Mouse (Mus musculus) MEL (cell line): ENCODE measurements around the gene Rps28. TPM values are rescaled to one million over a fixed set of nuclear protein-coding genes. Genes with fewer than 3 reads are reported as not detected.

ENCODE experiments used
- DNase-seq: peaks from one replicate; pipeline ENCODE4 v3.0.0; 2011; ENCODE audit warnings: low read depth, low spot score
- H3K27ac ChIP-seq: 2 replicates; pipeline ENCODE4 v1.5.1; 2012; ENCODE audit warnings: low read depth, mild to moderate bottlenecking, control low read depth, low read length, moderate library complexity; ENCODE audit not compliant: control insufficient read depth
- H3K27me3 ChIP-seq, 2 experiments: fragments of 150-350 bp in 1 of 2; sonication (generic) in 1 of 2; 2 replicates each; pipeline ENCODE4 v1.6.1; 2012; ENCODE audit warnings: low read length in 2 of 2, mild to moderate bottlenecking in 2 of 2, improper control_type of control experiment in 1 of 2, moderate library complexity in 1 of 2; ENCODE audit not compliant: insufficient read depth in 2 of 2, control insufficient read depth in 1 of 2
- H3K36me3 ChIP-seq, 2 experiments: 2 replicates each; pipeline ENCODE4 v1.6.1; 2012 to 2014; ENCODE audit warnings: low read length in 2 of 2, improper control_type of control experiment in 1 of 2, inconsistent platforms in 1 of 2, mild to moderate bottlenecking in 1 of 2; ENCODE audit not compliant: insufficient read depth in 2 of 2, control insufficient read depth in 1 of 2
- H3K4me1 ChIP-seq, 2 experiments: fragments of 150-350 bp in 1 of 2; sonication (generic) in 1 of 2; 2 replicates each; pipeline ENCODE4 v1.6.1; 2012; ENCODE audit warnings: low read length in 2 of 2, improper control_type of control experiment in 1 of 2, mild to moderate bottlenecking in 1 of 2; ENCODE audit not compliant: insufficient read depth in 2 of 2, control insufficient read depth in 1 of 2
- H3K4me3 ChIP-seq, 2 experiments: fragments of 150-350 bp in 1 of 2; sonication (generic) in 1 of 2; 2 replicates each; pipeline ENCODE4 v1.5.1; 2012; ENCODE audit warnings: low read depth in 2 of 2, low read length in 2 of 2, mild to moderate bottlenecking in 2 of 2, moderate library complexity in 2 of 2, control low read depth in 1 of 2, improper control_type of control experiment in 1 of 2; ENCODE audit not compliant: control insufficient read depth in 1 of 2, insufficient read depth in 1 of 2
- H3K79me2 ChIP-seq: 2 replicates; pipeline ENCODE4 v1.6.1; 2012; ENCODE audit warnings: mild to moderate bottlenecking, low read length, moderate library complexity; ENCODE audit not compliant: control insufficient read depth, poor library complexity, insufficient read depth
- H3K9ac ChIP-seq: 2 replicates; pipeline ENCODE4 v1.6.1; 2012; ENCODE audit warnings: low read depth, mild to moderate bottlenecking, control low read depth, low read length, moderate library complexity; ENCODE audit not compliant: control insufficient read depth, poor library complexity, severe bottlenecking
- H3K9me3 ChIP-seq: fragments of 150-350 bp; sonication (generic); replicated peaks from 2 replicates; pipeline ENCODE4 v1.6.1; 2012; ENCODE audit warnings: mild to moderate bottlenecking, low read length, improper control_type of control experiment, moderate library complexity; ENCODE audit not compliant: insufficient read depth
- BHLHE40 ChIP-seq: IDR thresholded peaks from 2 replicates; pipeline ENCODE4 v1.6.1; 2012; ENCODE audit warnings: low read depth, mild to moderate bottlenecking, inconsistent platforms, low read length, improper control_type of control experiment, borderline replicate concordance
- CHD1 ChIP-seq: IDR thresholded peaks from 2 replicates; pipeline ENCODE4 v1.6.1; 2012; ENCODE audit warnings: low read depth, mild to moderate bottlenecking, inconsistent platforms, low read length, improper control_type of control experiment
- CHD2 ChIP-seq: IDR thresholded peaks from 2 replicates; pipeline ENCODE4 v1.6.1; 2011; ENCODE audit warnings: low read length, improper control_type of control experiment
- CTCF ChIP-seq, 3 experiments: IDR thresholded peaks in 2 of 3; conservative IDR thresholded peaks in 1 of 3; 2 replicates each; pipeline ENCODE4 v1.5.1; 2011 to 2012; ENCODE audit warnings: low read length in 3 of 3, low read depth in 2 of 3, mild to moderate bottlenecking in 2 of 3, improper control_type of control experiment in 1 of 3, inconsistent platforms in 1 of 3, mixed read lengths in 1 of 3, moderate library complexity in 1 of 3; ENCODE audit not compliant: control insufficient read depth in 1 of 3, insufficient read depth in 1 of 3, poor library complexity in 1 of 3, severe bottlenecking in 1 of 3
- E2F4 ChIP-seq: IDR thresholded peaks from 2 replicates; pipeline ENCODE4 v1.6.1; 2011; ENCODE audit warnings: low read depth, low read length, improper control_type of control experiment, borderline replicate concordance
- ELF1 ChIP-seq: IDR thresholded peaks from 2 replicates; pipeline ENCODE4 v1.6.1; 2014; ENCODE audit warnings: low read depth, mild to moderate bottlenecking, inconsistent platforms, low read length, improper control_type of control experiment, moderate library complexity
- EP300 ChIP-seq, 2 experiments: IDR thresholded peaks; 2 replicates each; pipeline ENCODE4 v1.6.1; 2011; ENCODE audit warnings: improper control_type of control experiment in 2 of 2, low read length in 2 of 2, low read depth in 1 of 2, mild to moderate bottlenecking in 1 of 2
- ETS1 ChIP-seq: IDR thresholded peaks from 2 replicates; pipeline ENCODE4 v1.6.1; 2012; ENCODE audit warnings: low read depth, mild to moderate bottlenecking, inconsistent platforms, low read length, improper control_type of control experiment, moderate library complexity
- GATA1 ChIP-seq: IDR thresholded peaks from 2 replicates; pipeline ENCODE4 v1.6.1; 2011; ENCODE audit warnings: low read depth, low read length, improper control_type of control experiment
- HCFC1 ChIP-seq: IDR thresholded peaks from 2 replicates; pipeline ENCODE4 v1.6.1; 2012; ENCODE audit warnings: low read depth, mild to moderate bottlenecking, inconsistent platforms, low read length, improper control_type of control experiment, moderate library complexity
- MAFK ChIP-seq: IDR thresholded peaks from 2 replicates; pipeline ENCODE4 v1.6.1; 2011; ENCODE audit warnings: low read depth, mild to moderate bottlenecking, low read length, improper control_type of control experiment, borderline replicate concordance
- MAX ChIP-seq: IDR thresholded peaks from 2 replicates; pipeline ENCODE4 v1.6.1; 2011; ENCODE audit warnings: low read length, improper control_type of control experiment
- MAZ ChIP-seq: IDR thresholded peaks from 2 replicates; pipeline ENCODE4 v1.6.1; 2012; ENCODE audit warnings: low read depth, mild to moderate bottlenecking, inconsistent platforms, low read length, improper control_type of control experiment
- MEF2A ChIP-seq: IDR thresholded peaks from 2 replicates; pipeline ENCODE4 v1.6.1; 2014; ENCODE audit warnings: low read depth, mild to moderate bottlenecking, inconsistent platforms, low read length, improper control_type of control experiment; ENCODE audit not compliant: poor library complexity, insufficient replicate concordance, severe bottlenecking; ENCODE audit errors: extremely low read depth
- MXI1 ChIP-seq: IDR thresholded peaks from 2 replicates; pipeline ENCODE4 v1.6.1; 2011; ENCODE audit warnings: mild to moderate bottlenecking, low read depth, low read length, improper control_type of control experiment
- MYC ChIP-seq: IDR thresholded peaks from 2 replicates; pipeline ENCODE4 v1.6.1; 2011; ENCODE audit warnings: low read depth, mild to moderate bottlenecking, low read length, improper control_type of control experiment, moderate library complexity
- NELFE ChIP-seq: IDR thresholded peaks from 2 replicates; pipeline ENCODE4 v1.6.1; 2011; ENCODE audit warnings: low read depth, low read length, improper control_type of control experiment
- NRF1 ChIP-seq: IDR thresholded peaks from 2 replicates; pipeline ENCODE4 v1.6.1; 2014; ENCODE audit warnings: low read depth, mild to moderate bottlenecking, inconsistent platforms, low read length, improper control_type of control experiment, moderate library complexity; ENCODE audit not compliant: poor library complexity, insufficient read depth, severe bottlenecking
- POLR2A ChIP-seq, 2 experiments: IDR thresholded peaks; 2 replicates each; pipeline ENCODE4 v1.6.1; 2011 to 2012; ENCODE audit warnings: low read length in 2 of 2, mild to moderate bottlenecking in 2 of 2, control low read depth in 1 of 2, improper control_type of control experiment in 1 of 2, low read depth in 1 of 2, moderate library complexity in 1 of 2; ENCODE audit not compliant: control insufficient read depth in 1 of 2, insufficient read depth in 1 of 2, poor library complexity in 1 of 2
- POLR2AphosphoS2 ChIP-seq: IDR thresholded peaks from 2 replicates; pipeline ENCODE4 v1.6.1; 2011; ENCODE audit warnings: low read length, improper control_type of control experiment
- RCOR1 ChIP-seq: IDR thresholded peaks from 2 replicates; pipeline ENCODE4 v1.6.1; 2012; ENCODE audit warnings: low read depth, mild to moderate bottlenecking, inconsistent platforms, low read length, improper control_type of control experiment
- SIN3A ChIP-seq: IDR thresholded peaks from 2 replicates; pipeline ENCODE4 v1.6.1; 2012; ENCODE audit warnings: low read length, improper control_type of control experiment, inconsistent platforms
- SMC3 ChIP-seq: IDR thresholded peaks from 2 replicates; pipeline ENCODE4 v1.6.1; 2011; ENCODE audit warnings: low read depth, low read length, improper control_type of control experiment
- TAL1 ChIP-seq: IDR thresholded peaks from 2 replicates; pipeline ENCODE4 v1.6.1; 2012; ENCODE audit warnings: mild to moderate bottlenecking, inconsistent platforms, low read length, moderate library complexity, mixed read lengths
- TBP ChIP-seq: IDR thresholded peaks from 2 replicates; pipeline ENCODE4 v1.8.0; 2011; ENCODE audit warnings: low read depth, low read length, improper control_type of control experiment
- TCF12 ChIP-seq: IDR thresholded peaks from 2 replicates; pipeline ENCODE4 v1.6.1; 2014; ENCODE audit warnings: low read depth, mild to moderate bottlenecking, inconsistent platforms, low read length, improper control_type of control experiment, moderate library complexity
- UBTF ChIP-seq: IDR thresholded peaks from 2 replicates; pipeline ENCODE4 v1.6.1; 2012; ENCODE audit warnings: low read depth, mild to moderate bottlenecking, inconsistent platforms, low read length, improper control_type of control experiment, moderate library complexity, borderline replicate concordance; ENCODE audit not compliant: insufficient read depth
- USF1 ChIP-seq: IDR thresholded peaks from 2 replicates; pipeline ENCODE4 v1.6.1; 2014; ENCODE audit warnings: low read depth, mild to moderate bottlenecking, inconsistent platforms, low read length, improper control_type of control experiment, moderate library complexity
- USF2 ChIP-seq, 2 experiments: IDR thresholded peaks; 2 replicates each; pipeline ENCODE4 v1.6.1; 2011 to 2012; ENCODE audit warnings: improper control_type of control experiment in 2 of 2, low read length in 2 of 2, borderline replicate concordance in 1 of 2, inconsistent platforms in 1 of 2, low read depth in 1 of 2, mild to moderate bottlenecking in 1 of 2; ENCODE audit not compliant: insufficient read depth in 1 of 2
- ZC3H11A ChIP-seq: IDR thresholded peaks from 2 replicates; pipeline ENCODE4 v1.6.1; 2012; ENCODE audit warnings: low read depth, mild to moderate bottlenecking, inconsistent platforms, low read length, improper control_type of control experiment
- ZKSCAN1 ChIP-seq: IDR thresholded peaks from 2 replicates; pipeline ENCODE4 v1.6.1; 2012; ENCODE audit warnings: low read depth, mild to moderate bottlenecking, inconsistent platforms, low read length, improper control_type of control experiment, moderate library complexity
- polyA plus RNA-seq, 2 experiments: library from polyadenylated mRNA; stranded (reverse) in 1 of 2; unstranded in 1 of 2; fragments of >175 nt in 1 of 2; fragments of >200 nt in 1 of 2; gene quantifications; 2 replicates each; pipeline versions ENCODE4 v1.2.1 to v1.2.4; 2012; ENCODE audit warnings: low replicate concordance in 2 of 2, low read depth in 1 of 2; ENCODE audit not compliant: insufficient read length in 2 of 2, insufficient read depth in 1 of 2, missing spikeins in 1 of 2
- total RNA-seq: library from RNA; depleted of rRNA; stranded (reverse); fragments of 300-350 nt; gene quantifications from 2 replicates; pipeline ENCODE4 v1.2.3, GENCODE M21; 2012

Gene Rps28
- total and polyA plus RNA-seq, 3 experiments: 994 to 3,556 (median 2,154) TPM

- no peak for TF ChIP-seq POLR2A (IDR thresholded peaks at IDR 0.05; ENCODE audit: control insufficient read depth in 1 of 2, insufficient read depth in 1 of 2, low read depth in 1 of 2, low read length in 2 of 2, poor library complexity in 1 of 2)
- TF ChIP-seq ELF1: no peak
- TF ChIP-seq UBTF: no peak
- no peak for TF ChIP-seq ZC3H11A
- no peak for TF ChIP-seq MAZ
- no peak for TF ChIP-seq ZKSCAN1
- no peak for TF ChIP-seq MYC
- no peak for TF ChIP-seq CHD2
- TF ChIP-seq, all 39 proteins: peak for 0
- peaks cover 0 to 5% of the 10 kb centered on the region in 2 experiments; a peak in 2 of 4 replicates for H3K4me1 ChIP-seq
- no peak overlapping the region for H3K4me3 ChIP-seq
- H3K36me3 ChIP-seq: peaks cover 11 to 13% of the 10 kb centered on the region in 2 experiments
- peaks cover 28% of the 10 kb centered on the region for H3K79me2 ChIP-seq
- H3K9ac ChIP-seq: no peak overlapping the region
- no peaks in the 10 kb centered on the region for H3K9me3 ChIP-seq
- H3K27me3 ChIP-seq: no peaks in the 10 kb centered on the region
- H3K27ac ChIP-seq: no peak overlapping the region
- no peak for DNase-seq
These were observed 4.5 kb upstream of the Rps28 start for GRCm38 (mm10) chr17:33828892-33829291.

GRCm38 (mm10) chr17:33826850-33827249, 2.5 kb upstream of the Rps28 start:
- Histone ChIP-seq H3K4me3 (no peak overlapping the region), H3K27me3 (no peaks in the 10 kb centered on the region), H3K79me2 (peaks cover 42% of the 10 kb centered on the region), H3K9ac (no peak overlapping the region), H3K4me1 (peaks cover 0 to 11% of the 10 kb centered on the region in 2 experiments; a peak in 2 of 4 replicates), H3K36me3 (peaks cover 23 to 27% of the 10 kb centered on the region in 2 experiments), H3K9me3 (no peaks in the 10 kb centered on the region), H3K27ac (no peak overlapping the region)
- peak; percentile 85 for DNase-seq
- TF ChIP-seq RCOR1 (no peak), MXI1 (no peak), ZKSCAN1 (no peak), MAFK (no peak), USF1 (no peak), HCFC1 (0 out of 2 replicates have a peak, but pooled peaks have one; percentile 39), ZC3H11A (peak; percentile 61), SIN3A (peak; percentile 19; the same call in 1 of the 2 replicates), CHD1 (no peak), UBTF (no peak), MYC (no peak), BHLHE40 (no peak), TCF12 (no peak), ETS1 (no peak), TAL1 (no peak), MEF2A (no peak), USF2 (IDR thresholded peaks at IDR 0.05; ENCODE audit: borderline replicate concordance in 1 of 2, insufficient read depth in 1 of 2, low read depth in 1 of 2, low read length in 2 of 2) (no peak), CTCF (IDR thresholded peaks at IDR 0.05 in 2 of 3, conservative IDR thresholded peaks at IDR 0.05 in 1 of 3; ENCODE audit: control insufficient read depth in 1 of 3, insufficient read depth in 1 of 3, low read depth in 2 of 3, low read length in 3 of 3, poor library complexity in 1 of 3, severe bottlenecking in 1 of 3) (peak; percentile 87 to 88 (median 87)), EP300 (IDR thresholded peaks at IDR 0.05; ENCODE audit: low read depth in 1 of 2, low read length in 2 of 2) (no peak), NELFE (no peak), TBP (no peak), NRF1 (no peak), POLR2AphosphoS2 (no peak), GATA1 (0 out of 2 replicates have a peak, but pooled peaks have one; percentile 2), E2F4 (no peak), SMC3 (peak; percentile 68), MAX (no peak), POLR2A (IDR thresholded peaks at IDR 0.05; ENCODE audit: control insufficient read depth in 1 of 2, insufficient read depth in 1 of 2, low read depth in 1 of 2, low read length in 2 of 2, poor library complexity in 1 of 2) (peak in 1 of 2 experiments; percentile 14; a peak in 1 of 4 replicates)
